Comparison of ENCODE assay signal across 21 mouse cellular contexts in the genomic region with DNA sequence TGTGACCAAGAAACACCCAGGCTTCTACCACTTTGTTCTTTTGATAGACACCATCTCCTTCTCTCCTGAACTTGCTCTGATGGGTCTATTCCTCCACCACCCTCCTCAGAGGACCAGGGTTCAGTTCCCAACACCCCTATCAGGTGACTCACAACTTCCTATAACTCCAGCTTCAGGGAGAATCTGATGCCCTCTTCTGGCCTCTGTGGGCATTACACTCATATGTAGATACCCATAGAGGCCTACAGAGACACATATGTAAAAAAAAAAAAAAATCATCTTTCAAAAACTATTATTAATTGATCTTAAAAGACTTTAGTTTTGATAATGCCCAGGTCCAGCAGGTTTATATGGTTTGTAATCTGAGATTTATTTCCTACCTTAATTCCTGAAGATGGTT.
DNase-seq lines count a peak whose midpoint lies in the region; ATAC-seq and TF ChIP-seq lines count a peak whose summit lies in the region.
"Had no signal": no experiment of that assay in that cellular context is flagged by ENCODE, and none has a peak within 500 bp of the region (broad histone marks: within the 10 kb centered on the region; RNA-seq: fewer than 3 reads in every experiment).

No protein-coding gene starts in this region.

- H3K4me3 ChIP-seq in left cerebral cortex, adult 2 months: no peak overlapping the region
- H3K4me3 ChIP-seq: forebrain, embryonic 13.5 days; heart, embryonic 15.5 days; hindbrain, embryonic 13.5 days had no signal

- ATAC-seq in activated CD4-positive, CD25-positive, alpha-beta regulatory T cell, adult 4 months: no peak
- ATAC-seq: CD4-positive, CD25-positive, alpha-beta regulatory T cell, adult 4 months; forebrain, embryonic 13.5 days; hindbrain, postnatal 0 days had no signal

- TF ChIP-seq CTCF in left cerebral cortex, adult 2 months (IDR thresholded peaks at IDR 0.05): peak; percentile 9

- no peak for DNase-seq in left cerebral cortex, adult 2 months (ENCODE audit: extremely low spot score in 1 of 2, low spot score in 2 of 2)
- no peak for DNase-seq in left cerebral cortex, postnatal 25 days (ENCODE audit: low spot score in 2 of 2)
- DNase-seq in ES-CJ7 (ENCODE audit: low read depth, low spot score) (peak; percentile 22), R1 (ENCODE audit: low read depth, low spot score) (peak; percentile 51)
- no peak for DNase-seq in frontal cortex, adult 2 months (ENCODE audit: extremely low spot score in 1 of 2, low spot score in 1 of 2)
- no peak for DNase-seq in right cerebral cortex, adult 18-20 months
- DNase-seq: adrenal gland, adult 8-10 months; B cell, adult 2 months; cerebellum, adult 11-12 months; cerebellum, adult 9-10 months; cerebellum, postnatal 25 days; gastrocnemius, postnatal 36 days; heart, adult 11 months; heart, postnatal 14 days; kidney, adult 11 months had no signal

- intact Hi-C loops in left cerebral cortex, adult 2 months (cut with DNase I): loop anchor here (2.0 kb wide), 1 partner anchor 1207 kb away; no protein-coding TSS in a partner anchor
- intact Hi-C loops in left cerebral cortex, postnatal 25 days (cut with DNase I): loop anchor here (2.0 kb wide), 1 partner anchor 1203 kb away; no protein-coding TSS in a partner anchor

- H3K27ac ChIP-seq in left cerebral cortex, adult 2 months: no peak overlapping the region
- H3K27ac ChIP-seq: forebrain, embryonic 13.5 days; heart, embryonic 15.5 days; hindbrain, embryonic 13.5 days; hindbrain, postnatal 0 days had no signal

Comparison
In these comparisons a context has a peak if more than half of its experiments do, and no peak if none do; other contexts are left out.
1. DNase-seq: peak in ES-CJ7 (single experiment) and R1 (single experiment); none in left cerebral cortex, adult 2 months (0 of 2), left cerebral cortex, postnatal 25 days (0 of 2), frontal cortex, adult 2 months (0 of 2) and right cerebral cortex, adult 18-20 months (single experiment).